Mouse (Mus musculus) liver (tissue): Measurements from ENCODE around the gene Cfap74.
"Not testable (repeated sequence)": the region's sequence is repeated elsewhere in the genome, so short reads cannot be mapped to it uniquely, and the experiment has no call there.

Experiments
- DNase-seq: peaks from one replicate; pipeline ENCODE4 v3.0.0-alpha.2; 2020; ENCODE audit warnings: mixed read lengths

Gene Cfap74

DNA sequence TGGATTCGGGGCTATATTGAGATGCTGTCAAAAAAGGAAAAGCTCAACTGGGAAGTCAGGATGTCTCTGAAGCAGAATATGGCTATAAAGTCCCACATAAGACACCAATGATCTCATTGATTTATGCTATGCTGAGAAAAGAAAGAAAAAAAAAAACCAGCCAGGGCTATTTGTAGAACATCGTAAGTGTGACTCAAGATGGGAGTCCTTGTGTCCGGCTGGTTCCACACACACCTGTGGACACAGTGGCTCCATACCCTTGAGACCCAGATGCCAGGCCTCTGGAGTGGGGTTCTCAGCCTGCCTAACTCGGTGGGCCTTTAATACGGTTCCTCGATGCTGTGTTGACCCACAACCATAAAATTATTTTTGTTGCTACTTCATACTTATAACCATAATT is 3.1 kb downstream of the Cfap74 start:
- no peak for DNase-seq

GRCm38 (mm10) chr4:155413641-155414335 is 4.8 kb downstream of the Cfap74 start:
- no peak for DNase-seq

- no peak for DNase-seq
Observed at GRCm38 (mm10) chr4:155414656-155415235, 5.8 kb downstream of the Cfap74 start.

GRCm38 (mm10) chr4:155420137-155420536 is 11.1 kb downstream of the Cfap74 start:
- no peak for DNase-seq

- DNase-seq: not testable (repeated sequence)
Observed at GRCm38 (mm10) chr4:155421412-155422370, 12.7 kb downstream of the Cfap74 start.

DNA sequence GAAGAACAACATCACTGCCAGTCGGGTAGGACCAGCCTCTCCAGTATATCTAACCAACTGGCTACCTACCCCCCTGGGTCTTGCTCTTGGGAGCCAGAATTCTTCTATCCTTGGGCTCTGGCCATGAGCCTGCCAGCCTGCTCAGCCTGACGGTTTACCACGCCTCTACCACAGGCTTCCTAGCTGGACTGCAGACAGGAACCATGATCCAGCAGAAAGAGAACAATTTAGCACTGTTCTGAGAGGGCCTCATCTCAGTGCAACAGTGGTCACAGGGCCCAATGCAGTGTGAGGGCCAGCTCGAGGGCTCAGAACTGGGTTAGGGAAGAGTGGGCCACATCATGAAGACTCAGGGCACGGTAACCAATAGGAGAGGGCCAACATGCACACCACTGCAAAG is 15.0 kb downstream of the Cfap74 start:
- no peak for DNase-seq

- DNase-seq: no peak
Observed at GRCm38 (mm10) chr4:155426272-155426671, 17.3 kb downstream of the Cfap74 start.

- no peak for DNase-seq
Observed at GRCm38 (mm10) chr4:155428442-155428841, 19.5 kb downstream of the Cfap74 start.

GRCm38 (mm10) chr4:155429202-155429601 is 20.2 kb downstream of the Cfap74 start:
- DNase-seq: no peak

DNA sequence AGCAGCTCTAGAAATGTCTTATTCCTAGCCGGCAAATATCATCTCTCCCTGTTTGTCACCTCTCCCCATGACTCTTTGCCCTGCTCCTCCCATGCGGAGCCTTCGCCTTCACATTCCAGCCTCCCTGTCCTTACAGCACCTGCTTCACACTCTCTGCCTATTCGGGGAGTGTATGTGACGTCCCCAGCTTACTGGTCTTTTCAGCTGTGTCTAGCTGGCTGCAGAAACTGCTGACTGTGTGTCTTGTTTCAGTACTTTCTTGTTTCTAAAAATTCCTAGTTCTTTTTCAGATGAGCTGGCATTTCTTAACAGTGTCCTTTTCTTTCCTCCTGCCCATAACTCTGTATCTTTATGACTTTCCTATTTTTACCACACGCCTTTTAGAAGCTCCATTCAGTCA is 23.4 kb downstream of the Cfap74 start:
- no peak for DNase-seq

DNA sequence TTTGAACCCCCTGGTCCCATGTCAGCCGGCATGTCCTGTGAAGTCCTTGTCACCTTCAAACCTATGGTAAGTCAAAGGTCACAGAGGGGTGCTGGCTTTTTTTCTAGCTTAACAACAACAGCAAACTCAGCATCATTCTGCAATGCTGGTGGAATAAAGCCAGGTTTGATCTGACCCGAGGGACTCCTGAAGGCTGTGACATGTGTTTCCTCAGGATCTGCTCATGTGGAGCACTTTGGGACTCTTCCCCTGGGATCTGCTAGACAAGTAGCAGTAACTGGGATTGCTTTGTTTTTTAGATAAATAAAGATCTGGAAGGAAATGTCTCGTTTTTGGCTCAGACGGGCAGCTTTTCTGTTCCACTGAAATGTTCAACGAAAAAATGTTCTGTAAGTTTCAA is 25.0 kb downstream of the Cfap74 start:
- DNase-seq: no peak

DNA sequence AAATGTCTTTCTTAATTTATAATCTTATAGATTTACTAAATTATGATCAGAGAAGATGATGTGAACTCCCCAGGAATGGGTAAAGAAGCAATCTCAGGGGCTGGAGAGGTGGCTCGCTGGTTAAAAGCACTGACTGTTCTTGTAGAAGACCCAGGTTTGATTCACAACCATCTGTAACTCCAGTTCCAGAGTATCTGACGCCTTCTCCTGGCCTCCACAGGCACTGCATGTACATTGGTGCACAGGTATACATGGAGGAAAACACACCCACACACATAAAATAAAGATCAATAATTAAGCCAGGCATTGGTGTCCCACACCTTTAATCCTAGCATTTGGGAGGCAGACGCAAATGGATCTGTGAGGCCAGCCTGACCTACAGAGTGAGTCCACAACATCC is 33.8 kb downstream of the Cfap74 start:
- no peak for DNase-seq

GRCm38 (mm10) chr4:155451597-155451996 is 42.6 kb downstream of the Cfap74 start:
- no peak for DNase-seq

- DNase-seq: no peak
Observed at GRCm38 (mm10) chr4:155458575-155458974, 49.6 kb downstream of the Cfap74 start.

GRCm38 (mm10) chr4:155463050-155463449 is 54.1 kb downstream of the Cfap74 start:
- no peak for DNase-seq

GRCm38 (mm10) chr4:155463611-155464010 is 54.6 kb downstream of the Cfap74 start:
- DNase-seq: no peak

- no peak for DNase-seq
Observed at GRCm38 (mm10) chr4:155464061-155464460, 55.1 kb downstream of the Cfap74 start.

- DNase-seq: no peak
Observed at GRCm38 (mm10) chr4:155465607-155466006, 56.6 kb downstream of the Cfap74 start.

DNA sequence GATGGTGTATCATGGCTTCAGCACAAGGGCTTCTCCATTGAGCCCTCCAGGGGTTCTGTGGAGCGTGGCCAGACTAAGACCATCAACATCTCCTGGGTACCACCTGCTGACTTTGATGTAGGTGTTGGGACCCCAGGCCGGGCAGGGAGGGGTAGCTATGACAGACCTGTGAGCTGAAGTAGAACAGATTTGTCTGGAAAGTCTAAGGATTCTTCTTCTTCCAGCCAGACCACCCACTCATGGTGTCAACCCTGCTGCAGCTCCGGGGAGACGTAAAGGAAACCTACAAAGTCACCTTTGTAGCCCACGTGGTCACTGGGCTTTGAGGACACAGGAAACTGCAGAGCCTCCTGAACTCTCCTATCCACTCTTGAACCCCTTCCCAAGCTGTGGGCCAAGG is 57.1 kb downstream of the Cfap74 start:
- no peak for DNase-seq

DNA sequence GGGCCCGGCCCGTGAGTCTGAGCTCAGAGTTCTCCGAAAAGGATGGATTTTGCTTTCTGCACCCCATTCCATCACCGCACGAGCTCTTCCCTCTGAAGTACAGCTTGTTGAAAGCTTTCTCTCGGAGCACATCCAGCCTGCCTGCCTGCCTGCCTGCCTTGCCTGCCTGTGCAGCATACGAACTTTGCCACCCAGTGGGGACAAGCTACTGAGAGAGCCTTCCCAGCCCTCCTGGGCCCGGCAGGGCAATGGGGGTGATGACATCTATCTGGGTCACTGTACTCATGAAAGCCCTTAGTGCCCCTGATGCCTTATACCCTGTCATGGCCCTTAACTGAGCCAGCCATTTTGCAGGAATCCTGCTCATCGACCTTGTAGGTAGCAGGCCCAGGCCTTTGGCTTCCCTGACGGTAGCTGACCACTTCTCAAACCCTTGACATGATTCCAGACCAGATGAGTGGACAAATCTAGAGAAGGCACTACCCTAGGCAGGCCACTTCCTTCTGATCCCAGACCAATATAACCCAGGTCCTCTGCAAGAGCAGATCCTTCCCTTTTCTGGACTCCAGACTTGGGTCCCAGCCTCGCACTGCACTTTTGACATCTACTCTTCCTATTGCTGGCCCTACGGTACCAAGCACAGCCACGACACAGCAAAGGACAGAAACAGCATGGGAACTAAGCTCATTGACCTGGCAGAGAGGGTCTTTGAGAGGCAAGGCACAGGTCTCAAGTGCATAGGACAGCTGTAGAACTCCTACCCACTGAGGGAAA is 58.4 kb downstream of the Cfap74 start:
- DNase-seq: no peak

- peak; percentile 61 for DNase-seq
Observed at GRCm38 (mm10) chr4:155468952-155469351, 60.0 kb downstream of the Cfap74 start, which contains the start of gene Tmem52. Tmem52 (plus strand) TSS chr4:155469114.

GRCm38 (mm10) chr4:155469590-155470262 is 60.7 kb downstream of the Cfap74 start:
- DNase-seq: no peak
